Mouse (Mus musculus): ENCODE measurements around the gene Scaf8. TPM values are rescaled to one million over a fixed set of nuclear protein-coding genes. Genes with fewer than 3 reads are reported as not detected.
"Not testable (repeated sequence)": the region's sequence is repeated elsewhere in the genome, so short reads cannot be mapped to it uniquely, and the experiment has no call there.

Gene Scaf8
- total and polyA plus RNA-seq, 2 experiments from 2014 or later, result 15.8 to 56.0 TPM

- DNase-seq (ENCODE audit: low spot score), result no peak
- Histone ChIP-seq H3K4me1 (ENCODE audit: insufficient read depth, low read length) (no peaks in the 10 kb centered on the region), H3K4me2 (ENCODE audit: low read depth, low read length, poor library complexity, severe bottlenecking) (no peak overlapping the region), H3K4me3 (ENCODE audit: low read depth, low read length) (no peak overlapping the region), H3K27me3 (ENCODE audit: insufficient read depth, low read length) (no peaks in the 10 kb centered on the region), H3K9ac (replicated peaks; ENCODE audit: low read length, poor library complexity, severe bottlenecking) (no peak overlapping the region), H3K9me3 (ENCODE audit: low read length) (no peaks in the 10 kb centered on the region), H3K27ac (ENCODE audit: low read depth, low read length) (no peak overlapping the region), H3K36me3 (ENCODE audit: insufficient read depth, low read length) (no peaks in the 10 kb centered on the region; the same call in 1 of the 2 replicates)
- ATAC-seq (ENCODE audit: low FRiP score), result no peak
- no peak for TF ChIP-seq CTCF (IDR thresholded peaks at IDR 0.05)
These were observed 36.4 kb downstream of the Scaf8 start for GRCm38 (mm10) chr17:3151181-3151580.

GRCm38 (mm10) chr17:3156176-3156575, 41.4 kb downstream of the Scaf8 start:
- 95% methylated on average over 9 of the region's 9 CpGs for WGBS
- not testable (repeated sequence) for DNase-seq (ENCODE audit: low spot score)

GRCm38 (mm10) chr17:3157016-3157415, 42.2 kb downstream of the Scaf8 start:
- H3K4me1 ChIP-seq (ENCODE audit: insufficient read depth, low read length), result no peaks in the 10 kb centered on the region
- no peak overlapping the region for H3K4me2 ChIP-seq (ENCODE audit: low read depth, low read length, poor library complexity, severe bottlenecking)
- no peak overlapping the region for H3K4me3 ChIP-seq (ENCODE audit: low read depth, low read length)
- H3K27ac ChIP-seq (ENCODE audit: low read depth, low read length), result no peak overlapping the region
- H3K36me3 ChIP-seq (ENCODE audit: insufficient read depth, low read length), result peaks cover 2% of the 10 kb centered on the region
- no peak overlapping the region for H3K9ac ChIP-seq (replicated peaks; ENCODE audit: low read length, poor library complexity, severe bottlenecking)
- no peaks in the 10 kb centered on the region for H3K27me3 ChIP-seq (ENCODE audit: insufficient read depth, low read length)
- DNase-seq (ENCODE audit: low spot score), result no peak
- H3K9me3 ChIP-seq (ENCODE audit: low read length), result no peaks in the 10 kb centered on the region
- ATAC-seq (ENCODE audit: low FRiP score), result no peak
- TF ChIP-seq CTCF (IDR thresholded peaks at IDR 0.05), result no peak

More at GRCm38 (mm10) chr17:3156176-3156575, 41.4 kb downstream of the Scaf8 start:
- H3K4me1 ChIP-seq (ENCODE audit: insufficient read depth, low read length); H3K27me3 ChIP-seq (ENCODE audit: insufficient read depth, low read length); H3K9ac ChIP-seq (replicated peaks; ENCODE audit: low read length, poor library complexity, severe bottlenecking); H3K4me3 ChIP-seq (ENCODE audit: low read depth, low read length); ATAC-seq (ENCODE audit: low FRiP score); H3K9me3 ChIP-seq (ENCODE audit: low read length); H3K4me2 ChIP-seq (ENCODE audit: low read depth, low read length, poor library complexity, severe bottlenecking); H3K36me3 ChIP-seq (ENCODE audit: insufficient read depth, low read length); H3K27ac ChIP-seq (ENCODE audit: low read depth, low read length): not testable (repeated sequence)

- H3K36me3 ChIP-seq (ENCODE audit: insufficient read depth, low read length), result peaks cover 17% of the 10 kb centered on the region
- no peak overlapping the region for H3K4me3 ChIP-seq (ENCODE audit: low read depth, low read length)
- H3K4me2 ChIP-seq (ENCODE audit: low read depth, low read length, poor library complexity, severe bottlenecking), result no peak overlapping the region
- no peaks in the 10 kb centered on the region for H3K4me1 ChIP-seq (ENCODE audit: insufficient read depth, low read length)
- H3K9me3 ChIP-seq (ENCODE audit: low read length), result no peaks in the 10 kb centered on the region
- H3K9ac ChIP-seq (replicated peaks; ENCODE audit: low read length, poor library complexity, severe bottlenecking), result no peak overlapping the region
- 94% methylated on average over 4 of the region's 4 CpGs for WGBS
- H3K27ac ChIP-seq (ENCODE audit: low read depth, low read length), result no peak overlapping the region
- no peak for TF ChIP-seq CTCF (IDR thresholded peaks at IDR 0.05)
- ATAC-seq (ENCODE audit: low FRiP score), result no peak
- no peaks in the 10 kb centered on the region for H3K27me3 ChIP-seq (ENCODE audit: insufficient read depth, low read length)
- no peak for DNase-seq (ENCODE audit: low spot score)
These were observed 48.1 kb downstream of the Scaf8 start for GRCm38 (mm10) chr17:3162905-3163304.

GRCm38 (mm10) chr17:3180425-3180945, 65.7 kb downstream of the Scaf8 start:
- not testable (repeated sequence) for H3K4me1 ChIP-seq (ENCODE audit: insufficient read depth, low read length); H3K4me3 ChIP-seq (ENCODE audit: low read depth, low read length); H3K4me2 ChIP-seq (ENCODE audit: low read depth, low read length, poor library complexity, severe bottlenecking); H3K27me3 ChIP-seq (ENCODE audit: insufficient read depth, low read length); DNase-seq (ENCODE audit: low spot score); H3K9ac ChIP-seq (replicated peaks; ENCODE audit: low read length, poor library complexity, severe bottlenecking); H3K36me3 ChIP-seq (ENCODE audit: insufficient read depth, low read length); H3K27ac ChIP-seq (ENCODE audit: low read depth, low read length); H3K9me3 ChIP-seq (ENCODE audit: low read length); ATAC-seq (ENCODE audit: low FRiP score)
- WGBS, result 93% methylated on average over 1 of the region's 1 CpGs

GRCm38 (mm10) chr17:3195483-3195882, 80.7 kb downstream of the Scaf8 start:
- not testable (repeated sequence) for H3K4me2 ChIP-seq (ENCODE audit: low read depth, low read length, poor library complexity, severe bottlenecking); H3K9me3 ChIP-seq (ENCODE audit: low read length); DNase-seq (ENCODE audit: low spot score); H3K27me3 ChIP-seq (ENCODE audit: insufficient read depth, low read length); ATAC-seq (ENCODE audit: low FRiP score); H3K4me3 ChIP-seq (ENCODE audit: low read depth, low read length); H3K9ac ChIP-seq (replicated peaks; ENCODE audit: low read length, poor library complexity, severe bottlenecking); H3K27ac ChIP-seq (ENCODE audit: low read depth, low read length); H3K4me1 ChIP-seq (ENCODE audit: insufficient read depth, low read length)
- peaks cover 34% of the 10 kb centered on the region for H3K36me3 ChIP-seq (ENCODE audit: insufficient read depth, low read length)
